Mouse (Mus musculus) CH12.LX (cell line): ENCODE data around the gene Akr7a5.

ENCODE experiments used
- CTCF ChIP-seq, 2 experiments: IDR thresholded peaks in 1 of 2; conservative IDR thresholded peaks in 1 of 2; 2 replicates each; pipeline ENCODE4 v1.5.1; 2011 to 2012; ENCODE audit warnings: low read depth in 2 of 2, low read length in 2 of 2, improper control_type of control experiment in 1 of 2, inconsistent platforms in 1 of 2, mild to moderate bottlenecking in 1 of 2, moderate library complexity in 1 of 2
- E2F4 ChIP-seq: IDR thresholded peaks from 2 replicates; pipeline ENCODE4 v1.6.1; 2011; ENCODE audit warnings: low read depth, low read length, improper control_type of control experiment; ENCODE audit not compliant: insufficient replicate concordance
- EP300 ChIP-seq: IDR thresholded peaks from 2 replicates; pipeline ENCODE4 v1.6.1; 2011; ENCODE audit warnings: low read length, improper control_type of control experiment
- ETS1 ChIP-seq: conservative IDR thresholded peaks from 2 replicates; pipeline ENCODE4 v1.6.1; 2012; ENCODE audit warnings: low read depth, mild to moderate bottlenecking, inconsistent platforms, low read length, improper control_type of control experiment, moderate library complexity
- HCFC1 ChIP-seq: IDR thresholded peaks from 2 replicates; pipeline ENCODE4 v1.6.1; 2012; ENCODE audit warnings: low read depth, mild to moderate bottlenecking, inconsistent platforms, low read length, improper control_type of control experiment
- JUND ChIP-seq: conservative IDR thresholded peaks from 2 replicates; pipeline ENCODE4 v1.6.1; 2011; ENCODE audit warnings: low read depth, low read length, improper control_type of control experiment
- MAX ChIP-seq: IDR thresholded peaks from 2 replicates; pipeline ENCODE4 v1.6.1; 2011; ENCODE audit warnings: low read length, improper control_type of control experiment
- MEF2A ChIP-seq: IDR thresholded peaks from 2 replicates; pipeline ENCODE4 v1.6.1; 2014; ENCODE audit warnings: low read depth, mild to moderate bottlenecking, inconsistent platforms, low read length, improper control_type of control experiment, borderline replicate concordance
- NRF1 ChIP-seq: IDR thresholded peaks from 2 replicates; pipeline ENCODE4 v1.6.1; 2014; ENCODE audit warnings: low read depth, mild to moderate bottlenecking, inconsistent platforms, low read length, improper control_type of control experiment, moderate library complexity
- POLR2A ChIP-seq: IDR thresholded peaks from 2 replicates; pipeline ENCODE4 v1.6.1; 2011; ENCODE audit warnings: low read depth, mild to moderate bottlenecking, improper control_type of control experiment, low read length
- ZC3H11A ChIP-seq: IDR thresholded peaks from 2 replicates; pipeline ENCODE4 v1.6.1; 2012; ENCODE audit warnings: low read depth, mild to moderate bottlenecking, inconsistent platforms, low read length, improper control_type of control experiment
- ZMIZ1 ChIP-seq: IDR thresholded peaks from 2 replicates; pipeline ENCODE4 v1.6.1; 2012; ENCODE audit warnings: low read depth, mild to moderate bottlenecking, inconsistent platforms, low read length, improper control_type of control experiment

- no peak for TF ChIP-seq EP300
- no peak for TF ChIP-seq CTCF (conservative IDR thresholded peaks at IDR 0.05 in 1 of 2, IDR thresholded peaks at IDR 0.05 in 1 of 2; ENCODE audit: low read depth in 2 of 2, low read length in 2 of 2)
- no peak for TF ChIP-seq MAX
- TF ChIP-seq POLR2A: no peak
- TF ChIP-seq MEF2A: no peak
- TF ChIP-seq ZC3H11A: no peak
- TF ChIP-seq E2F4: no peak
- TF ChIP-seq ZMIZ1: no peak
- TF ChIP-seq ETS1: no peak
- TF ChIP-seq JUND: no peak
- no peak for TF ChIP-seq NRF1
- TF ChIP-seq HCFC1: no peak
Observed at GRCm38 (mm10) chr4:139271562-139271961, 39.0 kb upstream of the Akr7a5 start.
